Mouse (Mus musculus) C2C12 (cell line): ENCODE data around the gene Srarp. TPM values are rescaled to one million over a fixed set of nuclear protein-coding genes. Genes with fewer than 3 reads are reported as not detected.
A peak's percentile ranks its signal among the peaks of the same experiment; 100 is the strongest.

Experiments used
- H3K27me3 ChIP-seq: one replicate; pipeline ENCODE4 v1.6.1; 2011; ENCODE audit not compliant: control insufficient read depth, insufficient read depth, insufficient read length
- H3K36me3 ChIP-seq: one replicate; pipeline ENCODE4 v1.6.1; 2011; ENCODE audit not compliant: control insufficient read depth, insufficient read depth
- H3K4me3 ChIP-seq: one replicate; pipeline ENCODE4 v1.5.1; 2011; ENCODE audit warnings: mild to moderate bottlenecking, control low read depth; ENCODE audit not compliant: poor library complexity, insufficient read depth, severe bottlenecking
- H3K79me2 ChIP-seq: one replicate; pipeline ENCODE4 v1.6.1; 2011; ENCODE audit not compliant: control insufficient read depth, insufficient read depth
- H3K79me3 ChIP-seq: one replicate; pipeline ENCODE4 v1.6.1; 2011; ENCODE audit warnings: low read depth, control low read depth
- H3ac ChIP-seq: one replicate; pipeline ENCODE3; 2011; ENCODE audit warnings: low read depth; ENCODE audit not compliant: control insufficient read depth, insufficient read length
- CEBPB ChIP-seq: IDR thresholded peaks from one replicate; pipeline ENCODE4 v1.6.1; 2011; ENCODE audit warnings: low read depth, mild to moderate bottlenecking, control low read depth, moderate library complexity
- CTCF ChIP-seq: IDR thresholded peaks from one replicate; pipeline ENCODE4 v1.5.1; 2011; ENCODE audit not compliant: control insufficient read depth, insufficient read depth, insufficient read length
- FOSL1 ChIP-seq: IDR thresholded peaks from one replicate; pipeline ENCODE4 v1.8.0; 2011; ENCODE audit warnings: mild to moderate bottlenecking, low read length; ENCODE audit not compliant: poor library complexity, insufficient read depth, severe bottlenecking
- MAX ChIP-seq: IDR thresholded peaks from one replicate; pipeline ENCODE4 v1.6.1; 2011; ENCODE audit warnings: mild to moderate bottlenecking, control low read depth
- MYOD1 ChIP-seq: IDR thresholded peaks from one replicate; pipeline ENCODE4 v1.6.1; 2011; ENCODE audit warnings: low read depth; ENCODE audit not compliant: control insufficient read depth, insufficient read length
- MYOG ChIP-seq: IDR thresholded peaks from one replicate; pipeline ENCODE4 v1.6.1; 2011; ENCODE audit not compliant: control insufficient read depth, insufficient read length; ENCODE audit errors: extremely low read depth
- USF1 ChIP-seq: IDR thresholded peaks from one replicate; pipeline ENCODE4 v1.6.1; 2011; ENCODE audit warnings: low read depth, mild to moderate bottlenecking, control low read depth, moderate library complexity
- polyA plus RNA-seq: library from polyadenylated mRNA; unstranded; fragments of >200 nt; fragmentation: generic; extraction: Trizol; gene quantifications from one replicate; pipeline ENCODE4 v1.2.1, GENCODE M21; 2012; ENCODE audit warnings: missing spikeins

The Srarp gene
- polyA plus RNA-seq, 1 experiment, result not detected

DNA sequence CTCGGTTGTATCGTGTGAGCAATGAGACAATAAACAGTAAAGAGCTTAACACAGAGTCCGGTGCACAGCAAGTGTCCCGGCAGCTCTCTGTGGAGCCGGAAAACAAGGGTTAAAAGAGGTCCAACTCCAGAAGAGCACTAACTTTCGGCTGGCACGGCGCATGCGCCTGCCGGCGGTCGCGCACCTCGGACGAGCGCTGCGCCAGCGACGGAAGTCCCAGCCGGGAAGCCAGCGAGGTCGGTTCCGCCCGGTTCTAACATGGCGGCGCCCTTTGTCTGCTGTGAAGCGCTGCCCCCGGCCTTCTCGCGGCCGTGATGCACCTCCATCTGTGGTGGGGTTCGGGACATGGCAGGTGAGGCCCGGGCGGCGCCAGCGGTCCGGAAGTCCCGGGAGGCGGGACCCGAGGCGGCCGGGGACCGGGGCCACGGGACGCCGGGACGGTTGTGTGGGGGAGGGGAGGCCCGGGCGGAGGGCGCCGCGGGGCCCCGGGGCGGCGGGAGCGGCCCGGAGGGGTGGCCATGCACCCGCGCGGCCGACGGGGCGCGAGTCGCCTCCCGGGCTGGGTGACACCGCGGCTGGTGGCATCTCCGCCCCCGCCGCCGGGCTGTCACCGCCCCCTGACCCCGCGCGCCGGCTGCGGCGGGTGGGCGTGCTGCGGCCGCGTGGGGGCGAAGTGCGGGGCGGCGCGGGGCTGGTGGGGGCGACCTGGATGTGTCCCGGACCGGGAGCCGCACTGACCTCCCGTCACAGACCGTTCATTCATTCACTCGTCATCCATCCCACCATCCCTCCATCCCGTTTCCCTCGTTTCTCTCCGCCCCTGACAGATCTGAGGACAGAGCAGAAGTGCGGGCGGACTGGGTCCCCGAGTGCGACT lies 8.8 kb upstream of the Srarp start, which contains the start of gene Zbtb17:
Zbtb17 (plus strand) TSS at position 204 of the 877 bp plus-strand sequence.
- Histone ChIP-seq H3K27me3 (no peaks in the 10 kb centered on the region), H3K4me3 (peak within 1 kb of the TSS; percentile 80), H3K79me2 (peaks cover 50% of the 10 kb centered on the region), H3K36me3 (peaks cover 34% of the 10 kb centered on the region), H3ac (peak within 1 kb of the TSS; percentile 90), H3K79me3 (peaks cover 23% of the 10 kb centered on the region)
- no peak for TF ChIP-seq MYOD1
- no peak for TF ChIP-seq CTCF
- no peak for TF ChIP-seq USF1
- TF ChIP-seq FOSL1, result no peak
- TF ChIP-seq CEBPB, result no peak
- no peak for TF ChIP-seq MAX

DNA sequence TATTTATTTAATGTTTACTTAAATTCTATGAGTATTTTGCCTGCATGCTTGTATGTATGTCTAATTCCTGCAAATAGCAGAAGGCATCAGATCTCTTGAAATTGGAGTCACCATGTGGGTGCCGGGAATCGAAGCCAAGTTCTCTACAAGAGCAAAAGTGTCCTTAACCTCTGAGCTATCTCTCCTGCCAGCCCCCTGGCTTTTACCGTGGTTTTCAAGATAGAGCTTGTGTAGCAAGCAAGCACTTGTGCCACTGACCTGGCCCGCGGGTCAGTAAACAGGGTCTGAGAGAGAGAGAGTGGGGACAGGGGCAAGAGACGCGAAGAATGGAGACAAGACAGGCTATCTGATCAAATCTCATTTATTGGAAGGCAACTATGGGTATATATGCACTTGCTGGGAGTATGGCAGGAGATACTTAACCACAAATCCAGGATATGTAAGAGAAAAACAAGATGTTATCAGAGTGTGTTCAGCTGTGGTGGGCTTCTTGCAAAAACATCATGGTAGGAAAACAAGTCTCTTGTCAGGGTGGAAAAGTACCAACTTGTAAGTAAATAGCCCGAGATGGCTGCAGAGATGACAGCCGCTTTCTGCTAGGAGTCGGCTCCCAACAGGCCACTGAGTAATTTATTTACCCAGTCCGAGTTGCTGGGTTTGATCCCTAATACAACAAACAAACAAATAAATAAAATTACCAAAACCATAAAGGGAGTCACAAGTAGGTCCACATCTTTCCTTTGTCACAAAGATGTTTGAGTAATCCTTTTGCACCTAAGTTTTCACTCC lies 7.9 kb upstream of the Srarp start:
- Histone ChIP-seq H3K4me3 (peak overlapping the region; percentile 80), H3K79me2 (peaks cover 41% of the 10 kb centered on the region), H3K36me3 (peaks cover 25% of the 10 kb centered on the region), H3K27me3 (no peaks in the 10 kb centered on the region), H3K79me3 (peaks cover 22% of the 10 kb centered on the region), H3ac (peak overlapping the region; percentile 67)
- TF ChIP-seq MYOG, result no peak
- no peak for TF ChIP-seq CEBPB
- TF ChIP-seq USF1, result no peak
- TF ChIP-seq MYOD1, result no peak
- TF ChIP-seq MAX, result no peak
- TF ChIP-seq CTCF, result no peak
- no peak for TF ChIP-seq FOSL1

DNA sequence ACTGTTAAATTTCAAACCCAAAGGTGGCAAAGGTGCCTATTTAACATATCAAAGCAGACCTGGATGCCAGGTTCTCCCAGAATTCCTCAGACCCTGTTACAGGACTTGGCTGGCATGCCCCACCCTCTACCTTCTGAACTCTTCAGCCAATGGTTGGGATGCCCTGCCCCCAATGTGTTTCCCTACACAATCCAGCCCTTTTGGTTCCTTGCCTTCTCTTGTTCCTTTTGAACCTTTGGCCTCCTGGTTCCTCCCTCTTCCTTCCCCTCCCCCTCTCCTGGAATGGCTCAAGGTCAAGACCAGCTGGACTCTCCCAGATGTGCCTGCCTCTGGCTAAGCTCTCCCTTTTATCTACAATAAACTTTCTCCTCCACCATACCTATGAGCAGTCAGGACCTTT lies 5.0 kb upstream of the Srarp start:
- Histone ChIP-seq H3K4me3 (no peak overlapping the region), H3K79me2 (peaks cover 15% of the 10 kb centered on the region), H3ac (no peak overlapping the region), H3K79me3 (peaks cover 10% of the 10 kb centered on the region), H3K36me3 (no peaks in the 10 kb centered on the region), H3K27me3 (no peaks in the 10 kb centered on the region)
- TF ChIP-seq USF1 (no peak), MYOD1 (no peak), CEBPB (no peak), CTCF (no peak), FOSL1 (no peak), MAX (no peak), MYOG (no peak)

DNA sequence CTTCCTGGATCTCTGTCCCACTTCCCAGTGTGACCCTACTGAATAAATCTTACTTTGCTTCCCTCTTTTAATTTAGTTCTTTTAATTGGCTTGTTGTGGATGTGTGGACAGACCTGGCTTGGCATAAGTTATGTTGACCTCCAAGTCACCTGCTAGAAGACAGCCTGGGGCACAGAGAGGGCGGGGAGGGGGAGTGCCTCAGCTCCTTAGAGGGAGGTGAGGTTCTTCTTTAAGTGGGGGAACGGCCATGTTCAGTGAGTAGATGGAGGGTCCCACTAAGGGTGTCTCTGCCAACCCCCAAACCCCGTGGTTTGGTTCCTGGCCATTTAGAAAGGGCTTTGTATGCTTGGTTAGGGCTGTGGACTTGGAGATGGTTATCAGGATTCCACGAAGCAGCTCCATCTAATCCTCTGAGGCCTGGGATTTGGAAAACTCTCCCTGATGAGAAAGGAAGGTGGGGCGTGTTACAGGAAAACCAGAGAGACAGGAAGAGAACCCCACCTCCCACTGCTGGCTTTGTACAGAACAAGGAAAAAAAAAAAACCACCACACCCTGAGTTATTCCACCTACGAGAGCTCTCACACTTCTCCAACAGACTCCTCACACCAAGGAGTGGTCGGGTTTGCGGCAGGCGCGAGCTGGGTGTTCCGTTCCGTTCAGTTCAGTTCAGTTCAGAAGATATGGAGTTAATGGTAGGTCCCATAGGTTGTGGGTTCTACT lies 3.3 kb upstream of the Srarp start:
- no peaks in the 10 kb centered on the region for H3K27me3 ChIP-seq
- no peak overlapping the region for H3ac ChIP-seq
- no peaks in the 10 kb centered on the region for H3K79me3 ChIP-seq
- TF ChIP-seq FOSL1 (no peak), USF1 (no peak), CEBPB (no peak), MYOG (no peak), MAX (no peak), MYOD1 (no peak), CTCF (no peak)
- no peak overlapping the region for H3K4me3 ChIP-seq
- no peaks in the 10 kb centered on the region for H3K36me3 ChIP-seq
- no peaks in the 10 kb centered on the region for H3K79me2 ChIP-seq

DNA sequence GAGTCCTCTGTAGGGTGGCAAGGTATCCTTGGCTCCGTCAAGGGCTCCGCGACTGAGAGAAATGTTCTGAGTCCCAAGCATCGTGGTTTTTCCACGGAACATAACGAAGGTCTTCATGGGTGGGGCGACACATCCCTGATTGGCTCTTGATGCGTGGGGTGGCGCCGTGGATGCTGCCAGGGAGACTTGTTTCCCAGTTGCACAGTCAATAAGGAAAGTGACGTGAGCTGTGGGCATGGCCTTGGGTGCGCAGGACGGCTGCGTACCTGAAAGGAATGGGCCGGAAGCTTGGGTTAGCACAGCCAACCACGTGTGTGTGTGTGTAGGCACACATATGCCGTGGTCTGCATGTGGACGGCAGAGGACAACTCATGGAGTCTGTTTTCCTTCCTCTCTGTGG lies 2.7 kb downstream of the Srarp start:
- H3ac ChIP-seq, result no peak overlapping the region
- H3K79me2 ChIP-seq, result no peaks in the 10 kb centered on the region
- no peaks in the 10 kb centered on the region for H3K79me3 ChIP-seq
- no peak overlapping the region for H3K4me3 ChIP-seq
- H3K36me3 ChIP-seq, result no peaks in the 10 kb centered on the region
- H3K27me3 ChIP-seq, result no peaks in the 10 kb centered on the region
- TF ChIP-seq MYOG (no peak), USF1 (no peak), FOSL1 (no peak), MAX (no peak), MYOD1 (no peak), CEBPB (no peak), CTCF (no peak)
